Mouse (Mus musculus): Measurements from ENCODE around the gene Gfy. TPM values are rescaled to one million over a fixed set of nuclear protein-coding genes. Genes with fewer than 3 reads are reported as not detected.
A peak's percentile ranks its signal among the peaks of the same experiment; 100 is the strongest.

The Gfy gene
- total RNA-seq, 2 experiments from 2014 or later = 0.26 TPM; not detected in 1

- DNase-seq (ENCODE audit: low spot score in 2 of 2) = no peak
Observed at GRCm38 (mm10) chr7:45129318-45129717, 50.1 kb downstream of the Gfy start.

- DNase-seq (ENCODE audit: low spot score in 2 of 2) = peak; percentile 99 to 100
Observed at GRCm38 (mm10) chr7:45128624-45129246, 50.6 kb downstream of the Gfy start, which contains the start of gene Rpl13a. TSS of gene Rpl13a (minus strand) at chr7:45128761.

GRCm38 (mm10) chr7:45127700-45128224 lies 51.6 kb downstream of the Gfy start:
- DNase-seq (ENCODE audit: low spot score in 2 of 2) = no peak

GRCm38 (mm10) chr7:45126844-45127699 lies 52.3 kb downstream of the Gfy start:
- DNase-seq (ENCODE audit: low spot score in 2 of 2) = no peak

Small RNAs within 50 kb of the gene (microRNA-seq; reads per million reads assigned to microRNA genes)
- gene Mir5121 (15.9 to 20.1 reads per million in 2 experiments), gene Mir7055 (2.7 to 4.5 reads per million in 2 experiments)

Other genes with a start within 250 kb of the Gfy start
- gene Tsks, start 236.4 kb downstream of the Gfy start, total RNA-seq (2021) = under 1 TPM in 1 of 2 experiments, not detected in 1; 0.69 TPM
- gene Cpt1c, start 204.7 kb downstream of the Gfy start, total RNA-seq (2021) = 100 to 1,000 TPM; 115 to 116 TPM
- gene Prmt1, start 193.0 kb downstream of the Gfy start, total RNA-seq (2021) = 100 to 1,000 TPM; 163 to 195 TPM
- gene Irf3, start 181.9 kb downstream of the Gfy start, total RNA-seq (2021) = 10 to 100 TPM; 33.8 to 46.5 TPM
- gene Bcl2l12, start 180.9 kb downstream of the Gfy start, total RNA-seq (2021) = 1 to 10 TPM; 2.0 to 3.9 TPM
- 100 to 1,000 TPM; 153 to 158 TPM for gene Scaf1, start 163.2 kb downstream of the Gfy start, total RNA-seq (2021)
- gene Rras, start 161.6 kb downstream of the Gfy start, total RNA-seq (2021) = 10 to 100 TPM; 12.1 to 16.2 TPM
- gene Prr12, start 126.7 kb downstream of the Gfy start, total RNA-seq (2021) = 10 to 100 TPM; 67.3 to 67.9 TPM
- gene Nosip, start 117.1 kb downstream of the Gfy start, total RNA-seq (2021) = 10 to 100 TPM; 49.2 to 55.4 TPM
- 1 to 10 TPM; 5.3 to 7.4 TPM for gene Prrg2, start 116.9 kb downstream of the Gfy start, total RNA-seq (2021)
- gene Rcn3, start 87.3 kb downstream of the Gfy start, total RNA-seq (2021) = 10 to 100 TPM; 10.3 to 13.8 TPM
- 10 to 100 TPM; 17.1 to 20.9 TPM for gene Fcgrt, start 75.7 kb downstream of the Gfy start, total RNA-seq (2021)
- gene Rps11, start 55.1 kb downstream of the Gfy start, total RNA-seq (2021) = 100 to 1,000 TPM; 427 to 461 TPM
- 100 to 1,000 TPM; 736 to 824 TPM for gene Rpl13a, start 50.8 kb downstream of the Gfy start, total RNA-seq (2021)
- gene Gm45713, start 43.3 kb downstream of the Gfy start, total RNA-seq (2021) = under 1 TPM in 1 of 2 experiments, not detected in 1; 0.39 TPM
- 1 to 10 TPM; 4.5 to 5.8 TPM for gene Flt3l, start 43.1 kb downstream of the Gfy start, total RNA-seq (2021)
- 10 to 100 TPM; 46.1 to 46.5 TPM for gene Pih1d1, start 25.3 kb downstream of the Gfy start, total RNA-seq (2021)
- 10 to 100 TPM; 14.0 to 15.9 TPM for gene Aldh16a1, start 25.0 kb downstream of the Gfy start, total RNA-seq (2021)
- 1,000 to 10,000 TPM; 1,582 to 1,636 TPM for gene Slc17a7, start 15.6 kb downstream of the Gfy start, total RNA-seq (2021)
- not detected for gene Pth2, start 1.4 kb upstream of the Gfy start, total RNA-seq (2021)
- 1 to 10 TPM; 2.0 to 2.7 TPM for gene Ccdc155, start 25.3 kb upstream of the Gfy start, total RNA-seq (2021)
- gene Dkkl1, start 32.6 kb upstream of the Gfy start, total RNA-seq (2021) = 1 to 10 TPM; 2.6 to 3.3 TPM
- gene Tead2, start 36.2 kb upstream of the Gfy start, total RNA-seq (2021) = 10 to 100 TPM in 1 of 2 experiments, 1 to 10 TPM in 1; 6.9 to 11.5 TPM
- gene Cd37, start 59.5 kb upstream of the Gfy start, total RNA-seq (2021) = 1 to 10 TPM; 4.0 TPM
- gene Slc6a16, start 61.5 kb upstream of the Gfy start, total RNA-seq (2021) = 1 to 10 TPM; 1.4 to 2.3 TPM
- gene Slc6a21, start 97.9 kb upstream of the Gfy start, total RNA-seq (2021) = not detected
- 10 to 100 TPM; 14.8 to 15.5 TPM for gene Trpm4, start 154.2 kb upstream of the Gfy start, total RNA-seq (2021)
- gene Hrc, start 155.7 kb upstream of the Gfy start, total RNA-seq (2021) = under 1 TPM; 0.50 to 0.69 TPM
- gene Ppfia3, start 187.4 kb upstream of the Gfy start, total RNA-seq (2021) = 100 to 1,000 TPM; 133 TPM
- 100 to 1,000 TPM; 148 to 157 TPM for gene Lin7b, start 191.0 kb upstream of the Gfy start, total RNA-seq (2021)
- 100 to 1,000 TPM; 386 to 456 TPM for gene Snrnp70, start 216.2 kb upstream of the Gfy start, total RNA-seq (2021)
- not detected for gene Kcna7, start 226.1 kb upstream of the Gfy start, total RNA-seq (2021)
- under 1 TPM in 1 of 2 experiments, not detected in 1; 0.31 TPM for gene Ntf5, start 234.1 kb upstream of the Gfy start, total RNA-seq (2021)
- gene Lhb, start 241.3 kb upstream of the Gfy start, total RNA-seq (2021) = under 1 TPM in 1 of 2 experiments, not detected in 1; 0.69 TPM